Mouse (Mus musculus): ENCODE results near the gene Dbx1.

Dbx1 gene

DNA sequence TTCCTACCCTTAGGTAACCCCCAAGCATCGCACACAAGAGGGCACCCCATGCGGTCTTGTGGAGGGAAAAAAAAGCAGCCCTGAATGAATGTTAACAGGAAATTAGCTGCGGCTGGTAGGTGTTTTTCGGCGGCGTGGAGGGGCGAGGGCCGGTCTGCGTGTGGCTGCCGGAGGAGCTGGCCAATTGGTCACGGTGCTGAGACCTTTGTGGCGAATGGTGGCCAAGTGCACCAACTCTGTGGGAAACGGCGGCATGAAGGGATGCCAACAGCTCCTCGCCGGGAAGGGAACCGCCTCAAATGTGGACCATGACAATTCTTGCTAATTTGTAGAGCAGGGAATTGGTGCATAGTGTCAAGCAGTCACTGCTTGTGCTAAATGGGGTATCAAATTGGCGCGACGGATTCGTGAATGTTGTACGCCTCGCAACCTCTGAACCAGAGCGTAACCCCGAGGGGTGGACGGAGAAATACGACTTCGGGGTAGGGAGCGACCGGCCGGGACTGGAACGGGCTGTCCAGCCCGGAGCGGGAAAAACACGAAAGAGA is 1.5 kb downstream of the Dbx1 start:
- peak overlapping the region; percentile 39 for H3K4me3 ChIP-seq (replicated peaks; ENCODE audit: low read length)
- no peaks in the 10 kb centered on the region for H3K36me3 ChIP-seq (ENCODE audit: insufficient read depth, low read length)
- TF ChIP-seq NANOG (IDR thresholded peaks at IDR 0.05; ENCODE audit: borderline replicate concordance, low read length) (no peak), POU5F1 (IDR thresholded peaks at IDR 0.05; ENCODE audit: borderline replicate concordance, low read length) (no peak)
- peaks cover 76% of the 10 kb centered on the region for H3K4me1 ChIP-seq (replicated peaks; ENCODE audit: low read depth, low read length)
- H3K27me3 ChIP-seq (ENCODE audit: insufficient read depth, low read length) = peaks cover 97% of the 10 kb centered on the region
- no peaks in the 10 kb centered on the region for H3K9me3 ChIP-seq (ENCODE audit: low read length)

DNA sequence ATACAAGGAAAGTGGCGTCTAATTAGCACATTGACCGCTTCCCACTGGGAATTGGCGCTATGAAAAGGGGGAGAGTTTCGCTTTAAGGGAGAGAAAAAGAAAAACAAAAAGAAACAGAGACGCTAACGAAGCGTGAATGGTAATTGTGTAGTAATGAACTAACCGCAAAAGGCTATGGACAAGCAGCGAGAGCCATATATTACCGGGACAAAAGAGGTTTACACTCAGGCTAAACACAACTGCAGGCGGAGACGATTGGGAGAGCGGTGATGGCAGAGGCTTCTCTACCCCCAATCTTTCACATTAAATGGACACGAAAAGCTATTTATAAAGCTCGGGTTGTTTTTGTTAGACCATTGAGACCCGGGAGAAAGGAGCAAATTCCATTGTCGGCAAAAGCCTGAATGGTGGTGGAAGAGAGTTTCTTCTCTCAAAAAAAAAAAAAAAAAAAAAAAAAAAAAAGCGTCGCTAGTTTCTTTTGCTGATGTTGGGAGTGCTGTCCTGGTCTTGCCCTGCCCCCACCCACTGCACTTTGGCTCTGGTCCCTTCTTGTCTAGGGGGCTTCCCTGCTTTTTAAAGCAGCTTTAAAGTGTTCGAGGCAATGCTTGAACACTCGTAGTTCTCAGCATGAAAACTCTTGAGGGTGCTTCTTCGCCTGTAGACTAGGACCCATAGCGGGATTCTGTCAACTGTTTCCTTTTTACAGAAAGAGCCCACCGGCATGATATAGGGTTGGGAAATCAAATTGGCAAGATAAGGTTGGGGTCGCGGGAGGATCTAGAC is 2.2 kb downstream of the Dbx1 start:
- Histone ChIP-seq H3K4me1 (replicated peaks; ENCODE audit: low read depth, low read length) (peaks cover 69% of the 10 kb centered on the region), H3K9me3 (ENCODE audit: low read length) (no peaks in the 10 kb centered on the region), H3K36me3 (ENCODE audit: insufficient read depth, low read length) (no peaks in the 10 kb centered on the region), H3K4me3 (replicated peaks; ENCODE audit: low read length) (peak overlapping the region; percentile 39), H3K27me3 (ENCODE audit: insufficient read depth, low read length) (peaks cover 95% of the 10 kb centered on the region)
- TF ChIP-seq CTCF (conservative IDR thresholded peaks at IDR 0.05; ENCODE audit: low read length) (no peak), POU5F1 (IDR thresholded peaks at IDR 0.05; ENCODE audit: borderline replicate concordance, low read length) (no peak), NANOG (IDR thresholded peaks at IDR 0.05; ENCODE audit: borderline replicate concordance, low read length) (no peak)

GRCm38 (mm10) chr7:49633375-49633956 is 3.2 kb downstream of the Dbx1 start:
- H3K27me3 ChIP-seq (ENCODE audit: insufficient read depth, low read length) = peaks cover 88% of the 10 kb centered on the region
- H3K4me3 ChIP-seq (replicated peaks; ENCODE audit: low read length) = peak overlapping the region; percentile 50
- TF ChIP-seq POU5F1 (IDR thresholded peaks at IDR 0.05; ENCODE audit: borderline replicate concordance, low read length) (no peak), CTCF (conservative IDR thresholded peaks at IDR 0.05; ENCODE audit: low read length) (no peak), NANOG (IDR thresholded peaks at IDR 0.05; ENCODE audit: borderline replicate concordance, low read length) (no peak)
- no peaks in the 10 kb centered on the region for H3K36me3 ChIP-seq (ENCODE audit: insufficient read depth, low read length)
- H3K9me3 ChIP-seq (ENCODE audit: low read length) = no peaks in the 10 kb centered on the region
- H3K4me1 ChIP-seq (replicated peaks; ENCODE audit: low read depth, low read length) = peaks cover 60% of the 10 kb centered on the region

GRCm38 (mm10) chr7:49632391-49632790 is 4.3 kb downstream of the Dbx1 start:
- Histone ChIP-seq H3K36me3 (ENCODE audit: insufficient read depth, low read length) (no peaks in the 10 kb centered on the region), H3K27me3 (ENCODE audit: insufficient read depth, low read length) (peaks cover 85% of the 10 kb centered on the region), H3K4me3 (replicated peaks; ENCODE audit: low read length) (peak overlapping the region; percentile 43), H3K4me1 (replicated peaks; ENCODE audit: low read depth, low read length) (peaks cover 52% of the 10 kb centered on the region), H3K9me3 (ENCODE audit: low read length) (no peaks in the 10 kb centered on the region)
- TF ChIP-seq CTCF (conservative IDR thresholded peaks at IDR 0.05; ENCODE audit: low read length) (no peak), POU5F1 (IDR thresholded peaks at IDR 0.05; ENCODE audit: borderline replicate concordance, low read length) (no peak), NANOG (IDR thresholded peaks at IDR 0.05; ENCODE audit: borderline replicate concordance, low read length) (no peak)

GRCm38 (mm10) chr7:49631885-49632284 is 4.8 kb downstream of the Dbx1 start:
- H3K9me3 ChIP-seq (ENCODE audit: low read length) = no peaks in the 10 kb centered on the region
- TF ChIP-seq NANOG (IDR thresholded peaks at IDR 0.05; ENCODE audit: borderline replicate concordance, low read length) (no peak), POU5F1 (IDR thresholded peaks at IDR 0.05; ENCODE audit: borderline replicate concordance, low read length) (no peak), CTCF (conservative IDR thresholded peaks at IDR 0.05; ENCODE audit: low read length) (no peak)
- no peaks in the 10 kb centered on the region for H3K36me3 ChIP-seq (ENCODE audit: insufficient read depth, low read length)
- H3K27me3 ChIP-seq (ENCODE audit: insufficient read depth, low read length) = peaks cover 85% of the 10 kb centered on the region
- H3K4me3 ChIP-seq (replicated peaks; ENCODE audit: low read length) = no peak overlapping the region
- peaks cover 48% of the 10 kb centered on the region for H3K4me1 ChIP-seq (replicated peaks; ENCODE audit: low read depth, low read length)

DNA sequence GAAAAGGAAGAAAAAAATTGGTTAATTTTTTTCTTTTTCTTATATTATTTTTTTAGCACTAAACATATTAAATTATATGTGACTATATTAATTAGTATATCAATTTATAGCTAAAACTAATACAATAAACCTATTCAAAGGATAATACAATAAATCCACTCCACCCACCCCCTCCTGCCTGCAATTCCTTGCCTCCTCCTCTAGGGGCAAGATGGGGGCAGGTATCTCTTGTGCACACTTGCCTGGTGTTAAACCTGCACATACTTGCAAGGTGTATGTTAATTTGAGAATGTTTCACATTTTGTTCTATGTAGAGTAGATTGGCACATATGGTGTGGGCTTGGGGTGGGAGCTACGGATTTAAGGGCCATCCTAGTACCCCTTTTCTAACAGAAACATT is 16.5 kb downstream of the Dbx1 start:
- no peak overlapping the region for H3K4me3 ChIP-seq (replicated peaks; ENCODE audit: low read length)
- TF ChIP-seq NANOG (IDR thresholded peaks at IDR 0.05; ENCODE audit: borderline replicate concordance, low read length) = no peak
- TF ChIP-seq CTCF (conservative IDR thresholded peaks at IDR 0.05; ENCODE audit: low read length) = peak; percentile 81
- H3K4me1 ChIP-seq (replicated peaks; ENCODE audit: low read depth, low read length) = no peaks in the 10 kb centered on the region
- H3K36me3 ChIP-seq (ENCODE audit: insufficient read depth, low read length) = no peaks in the 10 kb centered on the region
- H3K9me3 ChIP-seq (ENCODE audit: low read length) = no peaks in the 10 kb centered on the region
- H3K27me3 ChIP-seq (ENCODE audit: insufficient read depth, low read length) = peaks cover 16% of the 10 kb centered on the region

GRCm38 (mm10) chr7:49617087-49617486 is 19.6 kb downstream of the Dbx1 start:
- TF ChIP-seq NANOG (IDR thresholded peaks at IDR 0.05; ENCODE audit: borderline replicate concordance, low read length) = no peak
- Histone ChIP-seq H3K4me1 (replicated peaks; ENCODE audit: low read depth, low read length) (no peaks in the 10 kb centered on the region), H3K27me3 (ENCODE audit: insufficient read depth, low read length) (peaks cover 8% of the 10 kb centered on the region; the same call in 1 of the 2 replicates), H3K4me3 (replicated peaks; ENCODE audit: low read length) (no peak overlapping the region), H3K9me3 (ENCODE audit: low read length) (no peaks in the 10 kb centered on the region), H3K36me3 (ENCODE audit: insufficient read depth, low read length) (no peaks in the 10 kb centered on the region)

GRCm38 (mm10) chr7:49616258-49616735 is 20.4 kb downstream of the Dbx1 start:
- TF ChIP-seq CTCF (conservative IDR thresholded peaks at IDR 0.05; ENCODE audit: low read length) (peak; percentile 76), POU5F1 (IDR thresholded peaks at IDR 0.05; ENCODE audit: borderline replicate concordance, low read length) (no peak)
- peaks cover 8% of the 10 kb centered on the region; the same call in 1 of the 2 replicates for H3K27me3 ChIP-seq (ENCODE audit: insufficient read depth, low read length)
- H3K9me3 ChIP-seq (ENCODE audit: low read length) = no peaks in the 10 kb centered on the region
- H3K4me1 ChIP-seq (replicated peaks; ENCODE audit: low read depth, low read length) = no peaks in the 10 kb centered on the region
- no peaks in the 10 kb centered on the region for H3K36me3 ChIP-seq (ENCODE audit: insufficient read depth, low read length)
- no peak overlapping the region for H3K4me3 ChIP-seq (replicated peaks; ENCODE audit: low read length)

Data from E14TG2a.4 (cell line).